Mouse (Mus musculus) thymus, postnatal 10 days (tissue): ENCODE results near the gene Atf7ip.
A peak's percentile ranks its signal among the peaks of the same experiment; 100 is the strongest.
"Not testable (repeated sequence)": the region's sequence is repeated elsewhere in the genome, so short reads cannot be mapped to it uniquely, and the experiment has no call there.

Experiments
- DNase-seq, 2 experiments: peaks; one replicate each; pipeline ENCODE4 v3.0.0; 2021; ENCODE audit warnings: low spot score in 2 of 2

The Atf7ip gene

GRCm38 (mm10) chr6:136505867-136506266 lies at the start of gene Atf7ip:
Gene Atf7ip, plus strand, starts transcription at chr6:136506167.
- DNase-seq = not testable (repeated sequence)

- no peak for DNase-seq
These were observed 49.7 kb upstream of the Atf7ip start for GRCm38 (mm10) chr6:136456302-136456701.

GRCm38 (mm10) chr6:136459156-136459555 lies 46.8 kb upstream of the Atf7ip start:
- DNase-seq = no peak

- DNase-seq = peak; percentile 30 to 50
These were observed 42.5 kb upstream of the Atf7ip start for GRCm38 (mm10) chr6:136463491-136463890.

DNA sequence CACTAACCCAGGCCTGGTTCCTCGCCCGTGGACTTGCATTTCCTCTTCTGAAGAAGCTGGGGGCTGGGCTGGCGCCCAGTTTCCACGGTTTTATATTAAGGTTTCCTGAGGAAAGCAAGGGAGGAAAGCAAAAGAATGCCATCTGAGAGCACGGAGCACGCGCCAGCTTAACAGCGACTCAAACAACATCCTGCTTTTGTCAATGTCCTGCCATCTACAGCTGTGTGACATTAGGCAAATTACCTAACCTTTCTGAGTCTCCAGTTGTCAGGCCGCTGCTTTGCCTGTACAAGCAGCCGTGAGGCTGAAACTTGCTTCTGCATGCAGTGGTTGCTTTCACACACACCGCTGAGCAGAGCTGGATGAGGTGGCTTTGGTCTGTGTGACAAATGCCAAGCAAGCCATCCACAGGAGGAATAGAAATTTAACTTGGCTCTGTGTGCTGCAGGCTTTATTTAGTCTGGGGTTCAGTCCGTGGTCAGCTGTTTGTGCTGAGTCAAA lies 41.8 kb upstream of the Atf7ip start:
- DNase-seq = no peak

GRCm38 (mm10) chr6:136465021-136465420 lies 40.9 kb upstream of the Atf7ip start:
- no peak for DNase-seq

GRCm38 (mm10) chr6:136465959-136466381 lies 40.0 kb upstream of the Atf7ip start:
- peak; percentile 63 to 78 for DNase-seq

GRCm38 (mm10) chr6:136466956-136467750 lies 38.8 kb upstream of the Atf7ip start:
- DNase-seq = peak; percentile 79 to 88

GRCm38 (mm10) chr6:136467837-136468236 lies 38.1 kb upstream of the Atf7ip start:
- DNase-seq = no peak

DNA sequence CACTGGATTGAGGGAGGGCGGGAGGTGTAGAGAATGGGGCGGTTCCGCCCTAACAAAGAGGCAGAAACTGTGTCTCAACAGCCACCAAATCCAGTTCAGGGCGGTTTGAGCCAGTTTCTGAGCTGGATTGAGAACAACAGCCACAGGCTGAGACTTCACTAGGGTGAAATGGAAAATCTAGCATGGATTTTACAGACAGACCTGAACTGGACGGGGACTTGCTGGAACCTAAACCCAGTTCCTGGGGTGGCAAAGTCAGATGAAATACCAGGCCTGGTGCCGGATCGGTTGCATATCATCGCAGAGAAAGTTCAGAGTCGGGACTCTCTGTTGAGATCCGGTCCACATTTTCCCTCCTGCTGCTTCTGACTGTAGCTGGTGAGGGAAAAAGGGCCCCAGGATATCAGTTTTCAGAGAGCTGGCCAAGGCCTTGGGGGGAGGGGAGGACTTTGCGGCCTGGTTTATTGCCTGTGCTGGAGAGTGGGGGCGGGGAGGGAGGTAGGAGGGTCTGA lies 37.5 kb upstream of the Atf7ip start:
- peak; percentile 90 for DNase-seq

- DNase-seq = no peak
These were observed 36.8 kb upstream of the Atf7ip start for GRCm38 (mm10) chr6:136468974-136469792.

- no peak for DNase-seq
These were observed 36.2 kb upstream of the Atf7ip start for GRCm38 (mm10) chr6:136469807-136470206.

DNA sequence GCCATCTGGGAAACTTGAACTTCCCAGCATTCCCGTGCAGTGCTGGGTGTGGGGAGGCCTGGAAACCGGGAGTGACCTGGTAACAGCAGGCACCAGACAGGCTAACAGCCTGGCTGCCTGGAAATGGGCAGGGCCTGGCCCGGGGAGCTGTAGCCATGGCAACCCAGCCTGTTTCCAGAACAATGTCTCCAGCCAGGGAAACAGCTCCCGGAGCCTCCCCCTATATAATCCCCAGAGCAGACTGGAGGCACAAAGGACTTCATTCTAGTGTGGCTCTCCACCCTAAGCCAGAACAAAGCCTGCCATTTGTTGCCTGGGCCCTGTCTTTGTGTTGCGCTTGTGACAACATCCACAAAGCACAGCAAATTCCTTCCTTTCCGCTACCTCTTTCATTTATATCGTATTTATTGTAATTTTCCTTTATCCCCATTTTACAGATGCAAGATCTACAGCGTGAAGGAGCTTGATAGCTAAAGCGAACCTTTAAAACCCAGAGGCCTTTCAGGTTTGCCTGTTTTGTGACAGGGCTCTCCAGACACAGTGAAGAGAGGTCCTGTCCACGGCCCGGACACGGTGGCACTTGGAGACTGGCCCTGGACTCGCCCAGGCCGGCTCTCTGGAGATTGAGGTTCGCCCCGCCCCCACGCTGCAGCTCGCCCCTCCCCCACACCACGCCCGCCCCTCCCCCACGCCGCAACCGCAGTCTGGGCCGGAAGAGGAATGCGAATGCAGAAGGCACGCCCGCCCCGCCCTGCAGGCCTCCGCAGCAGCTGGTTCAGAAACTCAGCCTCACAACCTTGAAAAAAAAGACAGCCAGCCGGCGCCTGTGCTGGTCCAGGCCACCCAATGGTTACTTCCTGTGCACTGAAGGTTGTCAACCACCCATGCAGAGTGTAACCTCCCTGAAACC lies 35.4 kb upstream of the Atf7ip start:
- peak; percentile 85 to 86 for DNase-seq

DNA sequence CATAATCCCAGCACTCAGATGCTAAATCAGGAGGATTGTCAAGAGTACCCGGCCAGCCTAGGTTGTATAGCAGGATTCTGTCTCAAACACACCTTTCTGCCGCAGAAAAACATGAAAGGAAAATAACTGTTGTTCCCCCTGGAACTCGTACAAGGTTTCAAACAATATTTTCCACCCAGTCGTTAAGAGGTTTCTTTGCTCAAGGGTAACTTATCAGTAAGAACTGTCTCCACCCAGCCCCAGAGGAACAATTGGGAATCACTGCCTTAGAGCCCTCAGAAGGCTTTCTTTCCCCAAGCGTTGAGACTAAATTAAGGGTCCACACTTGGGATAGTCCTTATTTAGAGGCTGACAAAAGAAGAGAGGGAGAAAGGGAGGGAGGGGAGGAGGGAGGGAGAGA lies 34.4 kb upstream of the Atf7ip start:
- DNase-seq = no peak

DNA sequence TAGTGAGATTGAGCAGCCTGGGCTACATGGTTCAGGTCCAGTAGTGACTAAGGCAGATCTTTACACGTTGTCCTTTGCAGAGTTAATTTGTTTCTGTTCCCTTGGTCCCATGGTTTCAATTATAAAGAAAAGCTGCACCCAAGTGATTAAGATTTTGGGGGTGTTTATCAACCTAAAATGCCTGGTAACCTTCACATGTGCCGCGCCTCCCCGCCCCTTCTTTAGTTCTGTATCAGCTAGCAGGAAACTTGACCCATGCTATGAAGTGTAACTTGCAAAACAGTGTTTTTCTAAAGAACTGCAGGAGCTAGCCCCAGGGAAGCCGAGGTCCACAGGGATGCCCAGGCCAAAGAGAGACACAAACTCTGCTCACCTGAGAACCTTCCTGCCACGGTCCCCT lies 33.2 kb upstream of the Atf7ip start:
- no peak for DNase-seq

- DNase-seq = no peak
These were observed 32.4 kb upstream of the Atf7ip start for GRCm38 (mm10) chr6:136473472-136474129.

- DNase-seq = no peak
These were observed 30.7 kb upstream of the Atf7ip start for GRCm38 (mm10) chr6:136475171-136475860.

DNA sequence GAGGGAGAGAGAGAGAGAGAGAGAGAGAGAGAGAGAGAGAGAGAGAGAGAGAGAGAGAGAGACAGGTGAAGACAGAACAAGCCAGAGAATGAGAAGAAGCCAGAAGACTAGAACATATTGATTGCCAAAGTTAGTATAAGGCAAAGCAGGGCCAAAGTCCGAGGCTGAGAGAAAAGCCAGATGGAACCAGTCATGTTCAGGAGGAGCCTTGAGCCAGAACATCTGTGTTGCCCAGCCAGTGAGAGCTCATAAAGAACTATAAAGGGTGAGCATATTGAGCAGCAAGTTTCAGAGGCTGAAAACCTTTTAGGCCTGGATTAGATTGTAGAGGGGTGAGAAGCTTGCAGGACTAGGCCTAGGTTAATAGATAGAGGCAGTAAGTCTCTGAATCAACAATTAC lies 28.1 kb upstream of the Atf7ip start:
- DNase-seq = no peak

GRCm38 (mm10) chr6:136483531-136483930 lies 22.4 kb upstream of the Atf7ip start:
- no peak for DNase-seq

- no peak for DNase-seq
These were observed 21.9 kb upstream of the Atf7ip start for GRCm38 (mm10) chr6:136484093-136484492.
